Mouse (Mus musculus): ENCODE measurements around the gene Cr2.
"Not testable (repeated sequence)": the region's sequence is repeated elsewhere in the genome, so short reads cannot be mapped to it uniquely, and the experiment has no call there.

The Cr2 gene

GRCm38 (mm10) chr1:195175980-195176931 lies at the start of gene Cr2:
Cr2 (minus strand) TSS chr1:195176716.
- peak; percentile 28 for DNase-seq (ENCODE audit: extremely low spot score, low read depth, low spot score)

GRCm38 (mm10) chr1:195221781-195222180 lies 45.3 kb upstream of the Cr2 start:
- no peak for DNase-seq (ENCODE audit: extremely low spot score, low read depth, low spot score)

- DNase-seq (ENCODE audit: extremely low spot score, low read depth, low spot score) = not testable (repeated sequence)
Observed at GRCm38 (mm10) chr1:195212851-195213250, 36.3 kb upstream of the Cr2 start.

- no peak for DNase-seq (ENCODE audit: extremely low spot score, low read depth, low spot score)
Observed at GRCm38 (mm10) chr1:195184746-195185145, 8.2 kb upstream of the Cr2 start.

GRCm38 (mm10) chr1:195164996-195165755 lies 11.3 kb downstream of the Cr2 start:
- DNase-seq (ENCODE audit: extremely low spot score, low read depth, low spot score) = no peak

- DNase-seq (ENCODE audit: extremely low spot score, low read depth, low spot score) = no peak
Observed at GRCm38 (mm10) chr1:195132070-195132469, 44.4 kb downstream of the Cr2 start.

- no peak for DNase-seq (ENCODE audit: extremely low spot score, low read depth, low spot score)
Observed at GRCm38 (mm10) chr1:195131675-195132015, 44.9 kb downstream of the Cr2 start.

GRCm38 (mm10) chr1:195130953-195131674 lies 45.4 kb downstream of the Cr2 start, which contains the start of gene Cr1l:
Cr1l (minus strand) TSS chr1:195131586.
- DNase-seq (ENCODE audit: extremely low spot score, low read depth, low spot score) = peak; percentile 71

GRCm38 (mm10) chr1:195130479-195130878 lies 46.0 kb downstream of the Cr2 start:
- peak; percentile 37 for DNase-seq (ENCODE audit: extremely low spot score, low read depth, low spot score)

- no peak for DNase-seq (ENCODE audit: extremely low spot score, low read depth, low spot score)
Observed at GRCm38 (mm10) chr1:195129867-195130266, 46.6 kb downstream of the Cr2 start.

- DNase-seq (ENCODE audit: extremely low spot score, low read depth, low spot score) = no peak
Observed at GRCm38 (mm10) chr1:195114414-195114813, 62.1 kb downstream of the Cr2 start.

- no peak for DNase-seq (ENCODE audit: extremely low spot score, low read depth, low spot score)
Observed at GRCm38 (mm10) chr1:195113621-195114020, 62.9 kb downstream of the Cr2 start.

- no peak for DNase-seq (ENCODE audit: extremely low spot score, low read depth, low spot score)
Observed at GRCm38 (mm10) chr1:195100693-195101092, 75.8 kb downstream of the Cr2 start.

- DNase-seq (ENCODE audit: extremely low spot score, low read depth, low spot score) = no peak
Observed at GRCm38 (mm10) chr1:195098004-195098403, 78.5 kb downstream of the Cr2 start.

GRCm38 (mm10) chr1:195092220-195092720 lies 84.2 kb downstream of the Cr2 start, which contains the start of gene Cd46:
Cd46 (minus strand) TSS chr1:195092249.
- peak; percentile 31 for DNase-seq (ENCODE audit: extremely low spot score, low read depth, low spot score)

- no peak for DNase-seq (ENCODE audit: extremely low spot score, low read depth, low spot score)
Observed at GRCm38 (mm10) chr1:195091699-195092219, 84.8 kb downstream of the Cr2 start.
